Mouse (Mus musculus): ENCODE results near the gene Acacb. TPM values are rescaled to one million over a fixed set of nuclear protein-coding genes. Genes with fewer than 3 reads are reported as not detected.

The Acacb gene
- 0.14 and 0.22 TPM in 2 replicates for polyA plus RNA-seq (2012; rRNA removed)

DNA sequence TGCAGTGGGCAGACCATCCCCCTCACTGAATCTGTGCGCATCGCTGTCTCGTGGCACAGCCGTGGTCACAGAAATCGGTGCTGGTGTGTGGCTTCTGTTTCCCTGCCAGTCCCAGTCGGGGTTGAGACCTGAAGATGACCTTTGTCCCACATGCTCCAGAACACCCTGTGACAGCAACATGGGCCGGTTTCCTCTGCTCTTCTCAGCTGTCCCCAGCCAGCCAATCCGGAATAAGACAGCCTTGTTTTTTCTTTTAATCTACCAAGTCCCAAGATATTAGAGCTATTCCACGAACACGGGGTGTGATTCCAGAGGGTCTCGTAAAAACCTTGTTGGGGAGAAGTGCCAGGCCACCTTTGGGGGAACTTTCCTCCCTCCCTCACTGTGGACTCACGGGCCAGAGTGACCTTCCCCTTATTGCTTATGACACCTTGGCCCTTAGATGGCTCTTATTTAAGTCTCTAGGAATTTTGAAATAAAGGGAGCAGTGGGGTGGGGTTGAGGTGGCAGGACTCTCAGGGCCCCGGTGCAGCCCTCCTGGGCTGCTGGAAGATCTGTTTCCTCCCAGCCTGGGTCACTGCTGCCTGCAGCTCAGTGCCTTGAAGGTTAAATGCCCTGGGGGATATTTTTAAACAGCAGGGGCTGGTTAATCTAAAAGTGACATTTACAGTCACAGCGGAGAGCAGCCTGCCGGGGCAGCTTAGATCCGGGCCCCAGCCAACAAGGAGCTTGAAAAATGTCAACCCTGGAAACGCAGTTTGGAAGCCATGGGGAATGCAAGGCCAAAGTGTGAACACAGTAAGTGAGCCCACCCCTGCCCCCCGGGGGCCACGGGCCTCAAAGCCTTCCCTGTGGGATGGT lies at the start of gene Acacb:
Acacb (plus strand) TSS at position 508 of the 861 bp plus-strand sequence.

DNA sequence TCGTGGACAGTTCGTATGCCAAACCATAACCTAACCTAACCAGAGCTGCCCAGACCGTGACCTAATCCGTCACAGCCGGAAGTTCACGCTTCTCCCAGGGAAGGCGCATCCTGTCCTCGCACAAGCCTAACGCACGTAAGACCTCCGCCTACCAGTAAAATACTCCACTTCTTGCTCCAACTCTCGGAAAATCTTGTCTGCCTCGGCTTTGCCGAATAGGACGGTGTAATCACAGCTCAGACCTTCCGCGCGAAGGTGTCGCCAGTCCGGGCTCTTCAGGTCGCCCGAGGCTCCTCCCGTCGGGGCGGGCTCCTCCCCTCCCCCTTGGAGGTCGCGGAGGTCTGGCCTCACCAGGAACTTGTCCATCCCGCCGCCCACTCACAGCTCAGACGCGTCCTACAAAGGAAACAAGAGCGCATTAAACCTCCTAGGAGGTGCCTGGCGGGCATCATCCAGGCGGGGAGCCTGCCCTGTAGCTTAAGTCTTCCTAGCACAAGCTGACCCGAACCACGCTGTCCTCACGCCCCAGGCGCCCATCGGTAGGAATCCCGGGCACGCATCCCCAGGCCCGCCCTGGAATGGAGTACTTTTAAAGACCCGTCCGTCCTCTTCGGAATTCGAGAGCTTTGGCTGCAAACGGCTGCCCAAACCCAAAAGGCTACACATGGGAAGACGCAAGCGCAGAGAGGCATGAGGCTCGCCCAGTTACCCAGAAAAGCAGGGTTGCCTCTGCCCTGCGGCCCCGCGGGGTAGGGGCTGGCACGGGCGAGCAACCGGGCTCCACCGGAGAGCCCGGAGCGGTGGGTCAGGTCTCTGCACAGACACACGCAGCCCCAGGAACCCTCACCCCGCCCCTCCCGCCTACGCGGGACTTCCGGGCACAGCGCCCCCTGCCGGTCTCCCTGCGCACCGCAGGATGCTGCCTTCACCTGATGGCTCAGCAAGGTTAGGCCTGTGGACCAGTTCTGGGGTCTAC lies 18.7 kb upstream of the Acacb start, which contains the start of gene Alkbh2:
Alkbh2 (minus strand) TSS at position 845 of the 976 bp plus-strand sequence.

DNA sequence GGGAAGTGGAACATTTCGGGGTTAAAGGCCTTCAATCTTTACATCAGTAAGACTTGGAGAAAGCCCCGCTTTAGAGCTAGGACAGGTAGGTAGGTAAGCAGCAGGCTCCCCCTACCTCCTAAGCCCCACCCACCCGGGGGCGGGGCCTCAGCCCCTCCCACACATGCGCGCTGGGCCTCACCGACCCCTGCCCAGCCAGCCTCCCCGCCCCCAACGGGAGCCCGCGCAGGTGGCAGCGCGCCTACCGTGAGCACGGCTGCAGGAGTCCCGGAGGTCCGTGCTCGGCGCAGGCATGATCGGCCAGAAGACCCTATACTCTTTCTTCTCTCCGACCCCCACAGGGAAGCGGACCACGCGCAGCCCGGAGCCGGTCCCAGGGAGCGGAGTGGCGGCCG lies 16.1 kb upstream of the Acacb start, which contains the start of gene Ung:
Ung (plus strand) TSS at position 176 of the 395 bp plus-strand sequence.

DNA sequence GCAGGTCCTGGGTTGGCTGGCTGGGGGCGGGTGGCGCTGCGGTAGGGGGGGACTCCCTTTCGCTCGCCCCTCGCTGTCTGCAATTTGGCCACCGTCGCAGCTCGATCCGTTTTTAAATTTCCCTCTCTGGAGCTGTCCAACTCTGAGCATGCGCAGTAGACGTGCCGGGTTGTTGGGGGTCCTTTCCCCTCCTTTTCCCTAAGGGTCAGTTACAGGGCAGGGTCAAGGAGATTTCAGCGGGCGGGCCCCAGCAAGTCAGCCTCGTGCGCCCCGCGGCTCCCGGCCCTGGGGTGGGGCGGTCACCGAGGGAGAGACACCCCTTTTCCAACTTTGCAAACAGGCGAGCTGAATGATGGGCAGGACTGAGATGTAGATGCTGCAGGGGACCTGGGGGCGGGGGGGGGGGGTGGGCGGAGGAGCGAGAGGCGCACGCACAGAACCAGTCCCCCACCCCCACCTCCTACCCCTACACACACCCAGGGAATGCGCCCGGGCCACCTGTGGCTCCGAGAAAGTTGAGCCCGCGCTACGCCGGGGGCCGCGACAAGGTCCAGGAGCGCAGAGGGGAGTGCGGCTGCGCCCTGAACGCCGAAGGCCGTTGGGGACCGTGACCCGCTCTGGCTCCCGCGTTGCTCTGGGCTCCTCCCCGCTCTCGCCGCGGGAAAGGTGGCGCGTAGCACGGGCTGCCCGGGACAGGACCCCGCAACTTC lies 127.5 kb downstream of the Acacb start, which contains the start of gene Foxn4:
Foxn4 (minus strand) TSS at position 115 of the 710 bp plus-strand sequence.

DNA sequence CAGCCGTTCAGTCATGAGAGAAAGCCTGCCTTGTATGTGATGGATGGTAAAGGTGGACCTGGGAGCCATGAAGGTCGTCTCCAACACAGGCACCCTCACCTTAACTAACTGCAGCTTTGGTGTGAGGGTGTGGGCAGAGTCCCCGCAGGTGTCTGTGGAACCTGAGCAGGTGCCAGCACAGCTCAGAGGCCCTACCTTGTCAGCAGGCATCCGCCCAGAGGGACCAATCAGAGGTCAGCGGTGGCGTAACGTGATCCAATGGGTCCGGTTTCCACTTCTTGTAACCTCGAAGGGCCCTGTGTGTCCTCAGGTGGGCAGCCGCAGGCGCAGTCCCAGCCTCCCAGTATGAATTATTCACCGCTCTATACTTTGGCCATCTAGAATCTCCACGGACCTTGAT lies 142.5 kb downstream of the Acacb start, which contains the start of gene Myo1h:
Myo1h (plus strand) TSS at position 293 of the 400 bp plus-strand sequence.

Other genes starting within 250 kb of the Acacb start
- gene Coro1c, start 237.8 kb upstream of the Acacb start, polyA plus RNA-seq (2012; rRNA removed) = 25.3 and 27.4 TPM in 2 replicates
- gene Ssh1, start 152.6 kb upstream of the Acacb start, polyA plus RNA-seq (2012; rRNA removed) = 4.8 and 5.0 TPM in 2 replicates
- gene Dao, start 142.8 kb upstream of the Acacb start, polyA plus RNA-seq (2012; rRNA removed) = 0.02 and 0.06 TPM in 2 replicates
- 3.7 TPM in 2 replicates for gene Usp30, start 81.1 kb upstream of the Acacb start, polyA plus RNA-seq (2012; rRNA removed)
- gene Svop, start 55.0 kb upstream of the Acacb start, polyA plus RNA-seq (2012; rRNA removed) = 0.01 TPM in 1 of 2 replicates, not detected in the other
- 3.2 and 4.1 TPM in 2 replicates for gene Alkbh2, start 18.3 kb upstream of the Acacb start, polyA plus RNA-seq (2012; rRNA removed)
- gene Ung, start 16.1 kb upstream of the Acacb start, polyA plus RNA-seq (2012; rRNA removed) = 13.1 and 14.4 TPM in 2 replicates
- not detected in 2 replicates for gene Foxn4, start 127.3 kb downstream of the Acacb start, polyA plus RNA-seq (2012; rRNA removed)
- gene Myo1h, start 142.6 kb downstream of the Acacb start, polyA plus RNA-seq (2012; rRNA removed) = 0.10 and 0.14 TPM in 2 replicates
- 13.1 and 14.4 TPM in 2 replicates for gene Kctd10, start 234.0 kb downstream of the Acacb start, polyA plus RNA-seq (2012; rRNA removed)
- 10.5 and 12.9 TPM in 2 replicates for gene Ube3b, start 234.1 kb downstream of the Acacb start, polyA plus RNA-seq (2012; rRNA removed)